Mouse (Mus musculus): ENCODE results near the gene T.

Gene T

DNA sequence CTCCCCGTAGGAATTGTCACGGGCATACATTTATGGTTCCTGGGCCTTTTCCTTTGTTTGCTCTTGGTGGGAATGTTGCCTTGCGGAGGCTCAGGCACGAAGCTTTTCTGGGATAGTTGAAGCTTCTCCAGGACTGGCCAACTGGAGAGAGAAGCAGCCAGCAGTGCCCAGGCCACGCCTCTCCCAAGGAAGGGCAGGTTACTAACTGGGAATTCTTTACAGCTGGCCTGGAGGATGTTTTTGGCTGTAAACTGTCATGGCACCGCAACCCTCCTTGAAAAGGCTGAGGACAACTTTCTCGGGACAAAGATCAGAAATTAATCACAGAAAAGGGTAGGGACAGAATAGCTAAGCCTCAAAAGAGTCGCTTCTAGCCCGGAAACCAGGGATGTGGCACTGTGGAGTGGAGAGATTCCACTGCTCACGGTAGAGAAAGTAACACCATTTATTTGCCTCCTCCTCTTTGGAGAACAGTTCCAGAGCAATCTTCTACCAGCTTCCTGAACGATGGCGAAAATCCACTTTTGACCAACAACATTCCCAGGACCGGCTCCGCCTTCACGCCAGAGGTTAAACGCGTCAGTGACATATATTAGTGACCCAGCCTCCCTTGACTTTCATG lies 1.9 kb upstream of the T start:
- peak; percentile 36 for DNase-seq (ENCODE audit: extremely low spot score, low spot score)

- DNase-seq (ENCODE audit: extremely low spot score, low spot score): peak; percentile 60
These were observed 874 bp upstream of the T start for GRCm38 (mm10) chr17:8433121-8433977.

- no peak for DNase-seq (ENCODE audit: extremely low spot score, low spot score)
These were observed 2.0 kb downstream of the T start for GRCm38 (mm10) chr17:8436184-8436583.

DNA sequence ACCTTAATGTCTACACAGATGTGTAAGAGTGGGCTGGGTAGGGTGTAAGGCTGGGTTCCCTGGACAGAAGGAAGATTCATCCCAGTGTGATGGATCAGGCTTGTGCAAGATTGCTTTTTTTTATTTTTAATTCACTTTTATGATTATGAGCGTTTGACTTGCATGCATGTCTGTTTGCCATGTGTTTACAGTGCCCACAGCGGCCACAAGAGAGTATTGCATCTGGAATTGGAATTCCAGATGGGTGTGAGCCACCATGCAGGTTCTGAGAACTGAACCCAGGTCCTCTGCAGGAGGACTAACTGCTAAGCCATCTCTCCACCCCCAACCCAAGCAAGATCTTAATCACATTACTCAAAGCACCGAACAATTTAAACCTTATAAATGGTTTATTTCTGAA lies 9.8 kb downstream of the T start:
- no peak for DNase-seq (ENCODE audit: extremely low spot score, low spot score)

GRCm38 (mm10) chr17:8447676-8448192 lies 13.5 kb downstream of the T start:
- DNase-seq (ENCODE audit: extremely low spot score, low spot score): peak; percentile 40

DNA sequence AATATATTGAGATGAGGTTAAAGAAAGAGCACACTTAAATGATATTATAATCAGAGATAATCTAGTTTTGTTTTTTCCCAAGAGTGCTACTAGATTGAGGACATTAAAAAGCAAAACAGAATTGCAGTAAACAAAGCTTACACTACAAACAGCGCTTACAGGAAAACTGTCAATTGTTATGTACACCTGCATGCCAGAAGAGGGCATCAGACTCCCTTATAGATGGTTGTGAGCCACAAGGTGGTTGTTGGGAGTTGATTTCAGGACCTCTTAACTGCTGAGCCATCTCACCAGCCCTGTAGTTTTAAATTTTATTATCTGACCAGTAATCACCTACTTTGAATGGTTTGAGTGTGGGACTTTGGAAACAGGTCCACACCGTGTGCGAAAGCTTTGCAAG lies 14.1 kb downstream of the T start:
- DNase-seq (ENCODE audit: extremely low spot score, low spot score): no peak

DNA sequence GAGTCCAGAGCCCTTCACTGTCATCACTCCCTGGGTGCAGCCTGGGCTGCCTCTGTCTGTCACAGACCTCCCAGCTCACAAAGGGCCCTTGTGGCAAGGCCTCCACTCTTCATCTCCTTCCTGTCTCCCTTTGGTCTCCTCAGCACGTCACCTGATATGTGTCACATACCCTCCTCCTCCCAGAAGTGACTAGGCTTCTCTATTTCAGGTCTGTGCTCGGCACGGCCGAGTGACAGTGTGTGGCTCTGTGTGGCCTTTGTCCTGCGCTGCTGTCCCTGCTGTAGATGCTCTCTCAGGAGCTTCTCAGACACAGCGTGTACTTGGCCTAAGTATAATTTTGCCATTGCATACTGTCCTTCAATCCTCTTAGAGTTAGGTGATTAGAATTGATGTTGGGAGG lies 21.0 kb downstream of the T start:
- DNase-seq (ENCODE audit: extremely low spot score, low spot score): no peak

DNA sequence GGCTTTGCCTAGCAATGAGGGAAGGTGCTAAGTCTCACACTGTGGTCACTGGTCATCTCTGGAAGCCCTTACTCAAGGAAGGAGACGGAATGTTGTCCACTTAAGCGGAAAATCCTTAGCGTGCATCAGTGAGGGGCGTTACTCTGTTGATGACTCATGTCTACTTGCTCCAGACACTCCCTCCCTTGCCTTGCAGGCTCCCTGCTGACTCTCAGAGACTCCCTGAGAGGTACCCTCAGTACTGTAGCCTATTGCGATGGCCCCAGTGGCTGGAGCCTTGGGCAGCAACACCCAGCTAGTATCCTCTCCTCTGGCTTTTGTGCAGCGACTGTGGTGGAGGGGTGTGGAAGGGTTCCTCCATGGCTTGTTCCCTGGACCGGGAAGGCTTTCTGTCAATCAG lies 21.4 kb downstream of the T start:
- DNase-seq (ENCODE audit: extremely low spot score, low spot score): no peak

GRCm38 (mm10) chr17:8456856-8457460 lies 22.7 kb downstream of the T start:
- no peak for DNase-seq (ENCODE audit: extremely low spot score, low spot score)

DNA sequence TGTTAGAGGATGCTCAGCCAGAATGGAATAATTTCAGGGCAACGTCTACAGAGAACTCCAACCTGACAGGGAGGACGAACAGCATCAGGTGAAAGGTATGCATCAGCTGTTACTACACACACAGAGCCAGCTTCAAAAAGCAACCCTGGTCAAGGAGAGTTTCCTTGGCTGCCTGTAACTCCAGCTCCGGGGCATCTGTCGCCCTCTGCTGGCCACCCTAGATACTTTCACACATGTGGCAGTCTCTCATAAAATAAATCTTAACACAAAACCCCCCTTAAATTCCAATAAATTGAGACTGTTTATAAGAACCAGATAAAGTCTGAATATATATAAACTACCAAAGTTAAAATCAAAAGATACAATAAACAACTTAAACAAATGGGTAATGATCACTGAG lies 27.3 kb downstream of the T start:
- DNase-seq (ENCODE audit: extremely low spot score, low spot score): peak; percentile 59

GRCm38 (mm10) chr17:8463482-8464128 lies 29.4 kb downstream of the T start:
- DNase-seq (ENCODE audit: extremely low spot score, low spot score): peak; percentile 70

GRCm38 (mm10) chr17:8467771-8468170 lies 33.5 kb downstream of the T start:
- no peak for DNase-seq (ENCODE audit: extremely low spot score, low spot score)

- peak; percentile 91 for DNase-seq (ENCODE audit: extremely low spot score, low spot score)
These were observed 34.6 kb downstream of the T start for GRCm38 (mm10) chr17:8468716-8469344.

- DNase-seq (ENCODE audit: extremely low spot score, low spot score): no peak
These were observed 44.3 kb downstream of the T start for GRCm38 (mm10) chr17:8478554-8478953.

DNA sequence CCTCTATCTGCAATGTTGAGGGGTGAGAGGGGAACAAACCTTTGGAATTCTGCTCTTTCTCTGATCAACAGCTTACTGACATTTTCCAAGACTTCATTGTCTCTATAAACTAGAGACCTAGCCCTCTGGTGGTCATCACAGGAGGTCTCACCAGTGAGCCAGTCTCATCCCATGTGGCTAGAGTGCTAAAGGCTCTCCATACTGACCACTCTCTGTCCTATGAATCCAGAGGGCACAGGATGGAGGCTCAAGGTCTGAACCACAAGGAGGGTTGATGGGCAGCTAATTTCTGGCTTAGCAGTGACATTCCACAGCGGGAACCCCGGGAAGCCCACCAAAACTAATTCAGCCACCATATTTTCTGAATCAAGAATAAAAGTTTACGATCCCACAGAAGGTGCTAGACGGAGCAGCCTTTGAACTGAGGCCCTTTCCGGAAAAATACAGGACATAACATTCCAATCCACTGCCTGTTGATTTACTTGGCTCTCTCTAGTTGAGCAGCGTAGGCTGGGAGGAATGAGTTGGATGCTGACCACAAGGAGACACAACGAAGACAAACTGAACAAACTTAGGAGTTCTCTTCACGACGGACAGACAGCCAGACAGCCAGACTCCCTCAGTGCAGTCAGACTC lies 45.4 kb downstream of the T start:
- DNase-seq (ENCODE audit: extremely low spot score, low spot score): no peak

GRCm38 (mm10) chr17:8481797-8482196 lies 47.6 kb downstream of the T start:
- no peak for DNase-seq (ENCODE audit: extremely low spot score, low spot score)

DNA sequence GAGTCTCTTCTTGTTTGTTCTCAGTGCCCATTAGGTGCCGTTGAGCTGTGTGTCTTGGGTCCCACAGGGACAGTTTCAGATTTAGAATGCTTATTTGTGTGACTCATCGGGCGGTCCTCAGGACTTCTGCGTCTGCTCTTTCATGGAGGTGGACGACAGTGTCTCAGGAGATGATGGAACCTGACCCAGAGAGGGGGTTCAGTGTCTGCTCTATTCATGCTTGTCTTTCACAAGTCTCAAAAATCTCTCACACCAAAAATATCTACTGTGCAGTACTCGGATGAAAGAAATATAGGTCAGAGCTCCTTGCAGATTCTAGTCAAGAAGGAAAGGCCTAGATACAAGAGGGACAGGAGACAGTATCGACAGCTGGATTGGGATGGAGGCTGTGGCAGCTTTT lies 48.7 kb downstream of the T start:
- no peak for DNase-seq (ENCODE audit: extremely low spot score, low spot score)

DNA sequence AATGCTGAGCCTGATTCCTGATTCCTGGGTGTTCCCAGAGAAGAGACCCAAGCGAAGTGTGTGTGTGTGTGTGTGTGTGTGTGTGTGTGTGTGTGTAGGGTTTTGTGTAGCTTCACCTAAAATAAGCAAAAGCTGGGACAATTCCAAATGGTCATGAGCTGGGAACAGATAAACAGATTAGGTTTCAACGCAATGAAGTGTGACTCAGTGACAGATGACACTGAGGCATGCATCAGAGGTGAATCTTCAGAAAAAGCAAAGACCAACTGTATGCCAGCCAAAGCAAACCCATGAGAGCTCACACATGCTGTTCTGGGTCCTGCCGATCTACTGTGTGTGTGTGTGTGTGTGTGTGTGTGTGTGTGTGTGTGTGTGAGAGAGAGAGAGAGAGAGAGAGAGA lies 50.0 kb downstream of the T start:
- DNase-seq (ENCODE audit: extremely low spot score, low spot score): no peak

DNA sequence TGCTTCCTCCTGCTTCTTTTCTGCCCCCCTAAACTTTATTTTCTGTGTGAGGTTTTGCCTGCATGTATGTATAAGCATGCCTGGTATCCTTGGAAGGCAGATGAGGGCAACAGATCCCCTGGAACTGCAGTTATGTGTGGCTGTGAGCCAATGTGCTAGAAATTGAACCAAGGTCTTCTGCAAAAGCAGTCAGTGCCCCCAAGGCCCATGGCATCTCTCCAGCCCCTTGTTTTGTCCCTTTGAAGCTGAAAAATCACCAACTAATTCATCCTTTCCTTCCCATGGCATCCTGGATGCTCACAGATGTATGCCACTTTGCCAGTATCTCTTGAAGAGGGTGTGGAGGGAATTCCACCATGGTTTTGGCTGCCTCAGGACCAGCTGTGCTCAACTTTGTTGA lies 50.9 kb downstream of the T start:
- DNase-seq (ENCODE audit: extremely low spot score, low spot score): no peak

DNA sequence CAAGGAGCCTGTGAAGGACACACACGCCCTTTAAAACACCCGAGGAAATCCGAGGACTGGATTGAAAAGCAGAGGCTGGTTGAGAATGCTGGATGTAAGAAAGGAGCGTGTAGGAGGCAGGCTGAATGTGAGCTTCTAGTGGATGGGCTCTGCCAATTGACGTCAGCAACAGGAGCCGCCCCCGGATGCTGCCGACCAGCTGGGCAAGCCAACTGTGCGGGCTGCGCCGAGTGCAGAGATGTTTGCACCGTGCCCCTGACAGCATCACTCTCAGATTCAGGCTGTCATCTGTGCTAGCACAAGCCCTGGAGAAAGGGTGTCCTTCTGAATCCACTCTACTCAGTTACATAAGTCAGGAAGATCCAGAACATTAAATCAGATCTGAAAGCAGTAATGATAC lies 53.6 kb downstream of the T start:
- no peak for DNase-seq (ENCODE audit: extremely low spot score, low spot score)

DNA sequence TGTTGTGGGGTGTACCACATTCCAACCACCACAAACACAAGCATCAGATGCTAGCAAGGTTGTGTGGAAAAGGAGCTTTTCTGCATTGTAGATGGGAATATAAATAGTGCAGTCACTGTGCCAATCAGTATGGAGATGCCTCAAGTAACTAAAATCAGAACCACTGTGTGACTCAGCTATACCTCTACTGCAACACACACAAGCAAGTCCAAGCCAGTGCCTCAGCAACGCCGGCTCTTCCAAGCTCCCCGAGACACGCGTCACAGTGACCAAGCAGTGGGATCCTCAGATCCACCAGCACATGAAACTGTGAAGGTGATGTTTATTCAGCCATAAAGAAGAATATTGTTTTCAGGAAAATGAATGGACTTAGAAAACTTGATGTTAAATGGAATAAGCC lies 56.7 kb downstream of the T start:
- no peak for DNase-seq (ENCODE audit: extremely low spot score, low spot score)

Measured in neural tube, embryonic 10.5 days (tissue).